Mouse (Mus musculus) neural tube, embryonic 13.5 days (tissue): ENCODE results near the gene Tulp1. TPM values are rescaled to one million over a fixed set of nuclear protein-coding genes. Genes with fewer than 3 reads are reported as not detected.
"Not testable (repeated sequence)": the region's sequence is repeated elsewhere in the genome, so short reads cannot be mapped to it uniquely, and the experiment has no call there.

ENCODE experiments used
- ATAC-seq: fragments of 200-750 bp; cut with Nextera tagmentation; 2 replicates; pipeline ENCODE4 v1.8.0; 2017; ENCODE audit warnings: low read depth, mild to moderate bottlenecking, moderate TSS enrichment, moderate library complexity
- H3K27ac ChIP-seq: fragments of 300-500 bp; sonication (generic); replicated peaks from 2 replicates; pipeline ENCODE4 v1.5.1; 2015; ENCODE audit warnings: moderate library complexity, mild to moderate bottlenecking, inconsistent platforms
- H3K27me3 ChIP-seq: fragments of 300-500 bp; sonication (generic); 2 replicates; pipeline ENCODE4 v1.6.1; 2015; ENCODE audit warnings: mild to moderate bottlenecking, inconsistent platforms
- H3K36me3 ChIP-seq: fragments of 300-500 bp; sonication (generic); 2 replicates; pipeline ENCODE4 v1.6.1; 2015; ENCODE audit warnings: mild to moderate bottlenecking, inconsistent platforms
- H3K4me1 ChIP-seq: fragments of 300-500 bp; sonication (generic); replicated peaks from 2 replicates; pipeline ENCODE4 v1.6.1; 2015; ENCODE audit warnings: inconsistent platforms
- H3K4me2 ChIP-seq: fragments of 300-500 bp; sonication (generic); 2 replicates; pipeline ENCODE4 v1.6.1; 2015; ENCODE audit warnings: inconsistent platforms, mild to moderate bottlenecking, moderate library complexity
- H3K4me3 ChIP-seq: fragments of 300-500 bp; sonication (generic); 2 replicates; pipeline ENCODE4 v1.5.1; 2015; ENCODE audit warnings: mild to moderate bottlenecking, inconsistent platforms
- H3K9ac ChIP-seq: fragments of 300-500 bp; sonication (generic); 2 replicates; pipeline ENCODE4 v1.6.1; 2015; ENCODE audit warnings: moderate library complexity, mild to moderate bottlenecking, inconsistent platforms
- H3K9me3 ChIP-seq: fragments of 300-500 bp; sonication (generic); 2 replicates; pipeline ENCODE4 v1.6.1; 2016; ENCODE audit warnings: inconsistent platforms
- WGBS: fragments of 180-500 bp; shearing (Covaris S2); methylation state at CpG from one replicate; pipeline ENCODE4 v1.1.7; 2015; 5-methylcytosine and 5-hydroxymethylcytosine counted together
- polyA plus RNA-seq: library from polyadenylated mRNA; unstranded; fragments of >200 nt; fragmentation: Nextera tagmentation; extraction: Ambion mirVana; gene quantifications from 2 replicates; pipeline ENCODE4 v1.2.1, GENCODE M21; 2015

The Tulp1 gene
- polyA plus RNA-seq, 1 experiment from 2014 or later = 2.8 TPM

DNA sequence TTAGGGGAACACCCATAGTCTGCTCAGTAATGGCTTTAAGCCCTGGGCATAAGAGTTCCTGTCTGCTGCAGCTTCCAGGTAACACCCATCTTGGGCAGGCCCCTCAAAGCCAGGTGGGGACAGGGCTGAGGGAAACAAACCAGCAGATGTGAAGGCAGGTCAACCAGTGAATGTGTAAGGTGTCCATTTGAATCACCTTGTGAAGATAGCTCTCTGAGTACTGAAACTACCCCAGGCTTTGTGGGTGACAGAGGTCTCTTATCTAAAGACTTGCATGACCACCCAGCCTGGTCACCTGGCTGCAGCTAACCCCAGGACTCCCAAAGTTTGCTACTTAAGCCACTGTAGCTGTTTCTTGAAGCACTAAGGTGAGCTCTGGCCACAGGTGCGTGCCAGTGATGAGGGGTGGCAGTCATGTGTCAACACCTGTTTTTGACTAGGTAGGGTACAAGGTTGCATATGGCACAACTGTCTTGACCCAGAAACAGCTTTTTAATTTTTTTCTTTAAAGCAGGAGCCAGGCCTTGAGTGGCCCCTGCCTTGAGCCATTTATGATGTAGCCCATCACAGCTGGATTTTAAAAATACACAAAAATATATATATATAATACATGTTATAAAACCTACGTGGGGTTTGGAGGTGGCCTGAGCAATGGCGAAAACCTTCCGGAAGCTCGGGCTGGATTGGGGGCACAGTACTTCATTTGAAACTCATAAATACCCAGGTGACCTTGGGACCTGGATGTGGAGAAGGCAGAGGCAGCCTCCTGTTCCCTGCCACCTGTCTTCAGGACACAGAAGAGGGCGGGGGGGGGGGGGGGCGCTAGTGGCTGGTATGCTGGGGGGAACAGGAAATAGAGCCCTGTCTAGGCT, 33.5 kb downstream of the Tulp1 start:
- Histone ChIP-seq H3K4me3 (no peak overlapping the region), H3K36me3 (peaks cover 23% of the 10 kb centered on the region), H3K4me1 (peaks cover 35% of the 10 kb centered on the region), H3K4me2 (no peak overlapping the region), H3K27me3 (no peaks in the 10 kb centered on the region), H3K9ac (no peak overlapping the region), H3K9me3 (no peaks in the 10 kb centered on the region), H3K27ac (no peak overlapping the region)
- 36% methylated on average over 7 of the region's 7 CpGs for WGBS
- no peak for ATAC-seq

DNA sequence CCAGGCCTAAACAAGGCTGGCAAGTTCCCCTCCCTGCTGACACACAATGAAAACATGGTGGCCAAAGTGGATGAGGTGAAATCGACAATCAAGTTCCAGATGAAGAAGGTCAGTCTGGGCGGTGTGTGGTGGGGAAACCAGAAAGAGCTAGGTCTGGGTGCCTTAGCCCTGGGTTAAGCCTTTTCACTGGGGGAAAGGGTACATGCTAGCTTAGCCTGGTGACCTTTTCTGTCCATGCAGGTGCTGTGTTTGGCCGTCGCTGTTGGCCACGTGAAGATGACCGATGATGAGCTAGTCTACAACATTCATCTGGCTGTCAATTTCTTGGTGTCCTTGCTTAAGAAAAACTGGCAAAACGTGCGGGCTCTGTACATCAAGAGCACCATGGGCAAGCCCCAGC, 34.4 kb downstream of the Tulp1 start:
- Histone ChIP-seq H3K4me1 (peaks cover 35% of the 10 kb centered on the region), H3K4me2 (0 out of 2 replicates have a peak overlapping the region, but pooled peaks have one; percentile 5), H3K36me3 (peaks cover 27% of the 10 kb centered on the region)
- not testable (repeated sequence) for ATAC-seq, H3K9ac ChIP-seq, H3K27ac ChIP-seq, H3K4me3 ChIP-seq, H3K9me3 ChIP-seq, H3K27me3 ChIP-seq
- WGBS = 67% methylated on average over 8 of the region's 8 CpGs

DNA sequence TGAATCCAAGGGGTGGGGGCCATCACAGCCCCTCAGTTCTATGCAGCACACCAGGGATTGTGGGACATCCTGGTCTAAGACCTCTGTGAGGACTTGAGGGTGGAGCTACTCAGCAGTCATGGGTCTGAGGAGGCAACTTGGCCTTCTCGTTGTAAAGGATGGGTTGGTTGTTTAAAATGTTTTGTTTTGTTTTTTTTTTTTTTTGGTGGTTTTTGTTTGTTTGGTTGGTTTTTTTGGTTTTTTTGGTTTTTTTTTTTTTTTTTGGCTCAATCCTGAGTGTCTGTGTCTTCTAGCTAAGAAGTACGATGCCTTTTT, 34.8 kb downstream of the Tulp1 start:
- no peak for ATAC-seq
- Histone ChIP-seq H3K36me3 (peaks cover 27% of the 10 kb centered on the region), H3K4me2 (peak overlapping the region; percentile 96), H3K27ac (no peak overlapping the region), H3K27me3 (no peaks in the 10 kb centered on the region), H3K4me1 (peaks cover 35% of the 10 kb centered on the region), H3K9me3 (no peaks in the 10 kb centered on the region), H3K9ac (peak overlapping the region; percentile 99), H3K4me3 (peak overlapping the region; percentile 94)
- WGBS = 55% methylated on average over 2 of the region's 2 CpGs

DNA sequence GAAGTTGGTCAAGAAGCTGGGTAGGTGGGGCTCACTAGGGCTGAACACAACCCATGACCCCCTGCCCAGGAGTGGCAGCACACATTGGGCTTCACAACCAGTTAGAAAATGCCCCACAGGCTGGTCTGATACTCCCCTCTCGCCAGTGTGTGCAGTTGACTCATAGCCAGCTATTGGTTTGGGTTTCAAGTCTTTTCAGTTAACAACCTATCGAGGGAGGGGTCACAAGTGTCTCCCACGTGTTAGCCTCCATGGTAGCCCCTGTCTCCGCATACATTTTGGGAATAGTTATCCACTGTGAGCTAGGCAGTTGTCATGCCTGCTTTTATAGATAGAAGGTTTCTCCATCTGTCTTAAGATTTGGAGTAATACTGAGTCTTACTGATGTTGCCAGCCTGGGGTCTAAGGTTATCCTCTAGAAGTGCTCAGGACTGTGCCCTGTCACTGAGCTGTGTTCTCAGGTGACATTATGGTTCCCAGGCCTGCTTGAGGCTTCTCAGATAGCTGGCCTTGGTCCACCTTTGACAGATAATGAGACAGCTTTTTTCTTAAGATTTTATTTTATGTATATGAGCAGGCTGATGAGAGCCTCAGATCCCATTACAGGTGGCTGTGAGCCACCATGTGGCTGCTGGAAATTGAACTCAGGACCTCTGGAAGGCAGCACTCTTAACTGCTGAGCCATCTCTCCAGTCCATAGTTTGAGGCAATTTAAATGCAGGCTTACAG, 35.4 kb downstream of the Tulp1 start:
- Histone ChIP-seq H3K27ac (no peak overlapping the region), H3K4me2 (peak overlapping the region; percentile 96), H3K36me3 (peaks cover 30% of the 10 kb centered on the region), H3K4me1 (peaks cover 35% of the 10 kb centered on the region), H3K9me3 (no peaks in the 10 kb centered on the region; the same call in 1 of the 2 replicates), H3K27me3 (no peaks in the 10 kb centered on the region), H3K9ac (peak overlapping the region; percentile 99), H3K4me3 (peak overlapping the region; percentile 94)
- WGBS = 9% methylated on average over 4 of the region's 4 CpGs
- ATAC-seq = no peak

DNA sequence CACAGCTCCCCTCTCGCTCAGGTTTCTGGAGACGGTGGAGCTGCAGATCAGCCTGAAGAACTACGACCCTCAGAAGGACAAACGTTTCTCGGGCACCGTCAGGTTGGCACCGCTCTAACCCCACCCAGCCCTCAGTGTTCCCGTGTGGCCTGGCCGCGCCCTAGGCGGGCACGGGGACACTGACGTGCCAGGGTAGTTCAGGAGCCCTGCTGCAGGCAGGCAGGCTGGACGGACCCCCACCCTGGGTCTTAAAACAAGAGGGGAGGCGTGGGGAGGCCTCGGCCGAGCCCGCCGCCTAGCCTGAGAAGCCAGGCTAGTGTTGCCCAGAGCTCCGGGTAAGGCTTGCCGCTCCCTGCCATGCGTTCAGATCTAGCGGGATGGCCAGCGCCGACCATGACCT, 36.1 kb downstream of the Tulp1 start:
- H3K9ac ChIP-seq = peak overlapping the region; percentile 99
- H3K4me3 ChIP-seq = peak overlapping the region; percentile 94
- no peaks in the 10 kb centered on the region; the same call in 1 of the 2 replicates for H3K9me3 ChIP-seq
- ATAC-seq = peak; percentile 45
- H3K36me3 ChIP-seq = peaks cover 37% of the 10 kb centered on the region
- H3K27me3 ChIP-seq = no peaks in the 10 kb centered on the region
- WGBS = under 1% methylated on average over 25 of the region's 25 CpGs
- H3K4me1 ChIP-seq = peaks cover 35% of the 10 kb centered on the region
- H3K27ac ChIP-seq = peak overlapping the region; percentile 96
- H3K4me2 ChIP-seq = peak overlapping the region; percentile 96

DNA sequence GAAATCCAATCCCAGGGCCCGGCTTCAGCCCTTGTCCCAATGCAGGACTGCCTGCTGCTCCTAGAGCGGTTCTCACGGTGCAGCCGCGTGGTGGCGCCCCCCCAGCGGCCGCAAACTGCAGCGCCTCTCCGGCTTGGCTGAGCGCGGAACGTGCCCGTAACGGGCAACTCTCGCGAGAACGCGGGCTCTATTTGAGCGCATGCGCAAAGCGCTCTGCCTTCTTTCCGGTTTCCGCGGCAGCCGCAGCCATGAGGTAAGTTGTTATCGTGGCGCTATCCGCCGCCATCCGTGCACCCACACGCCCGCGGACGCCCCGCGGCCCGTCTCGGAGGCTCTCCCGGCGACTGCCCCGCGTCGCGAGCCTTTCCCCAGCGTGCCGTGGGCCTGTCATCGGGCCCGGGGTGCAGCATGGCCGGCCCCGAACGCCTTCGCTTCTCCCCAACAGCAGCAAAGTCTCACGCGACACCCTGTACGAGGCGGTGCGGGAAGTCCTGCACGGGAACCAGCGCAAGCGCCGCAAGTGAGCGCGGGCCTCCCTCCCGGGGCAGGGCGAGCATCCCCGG, 36.6 kb downstream of the Tulp1 start, which contains the start of gene Rpl10a:
Gene Rpl10a, plus strand, starts transcription at position 106 of the 563 bp plus-strand sequence.
- no peaks in the 10 kb centered on the region for H3K27me3 ChIP-seq

DNA sequence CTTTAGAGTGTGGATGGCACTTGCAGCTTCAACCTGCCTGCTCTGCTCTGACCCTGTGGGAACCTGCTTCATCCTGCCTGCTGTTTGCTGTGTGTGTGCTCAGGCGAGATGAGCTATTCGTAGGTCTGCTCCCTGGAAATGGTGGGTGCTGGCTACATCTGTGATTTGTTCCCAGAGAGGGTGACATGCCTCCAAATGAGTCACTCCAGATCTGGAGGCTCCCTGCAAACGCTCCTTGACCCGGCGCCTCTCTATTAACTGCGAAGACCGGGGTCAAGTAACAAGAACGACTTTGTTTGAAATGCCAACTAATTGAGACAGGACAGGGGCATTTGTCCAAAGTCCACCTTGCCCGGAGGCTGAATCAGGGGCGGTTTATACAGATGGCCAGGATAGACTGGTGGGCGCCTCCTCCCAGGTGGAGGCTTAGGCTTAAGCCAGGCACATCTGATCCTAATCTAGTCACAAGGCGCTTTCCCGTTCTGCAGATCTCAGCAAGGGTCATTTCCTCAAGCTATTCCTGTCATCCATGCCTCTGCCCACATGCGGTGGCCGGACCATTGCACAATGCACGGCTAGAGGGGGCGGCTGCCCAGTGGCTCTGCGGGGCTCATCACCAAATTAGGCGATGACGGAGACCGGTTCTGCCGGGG, 37.2 kb downstream of the Tulp1 start:
- Histone ChIP-seq H3K27me3 (no peaks in the 10 kb centered on the region), H3K4me1 (peaks cover 28% of the 10 kb centered on the region), H3K9me3 (no peaks in the 10 kb centered on the region; the same call in 1 of the 2 replicates), H3K9ac (peak overlapping the region; percentile 84), H3K4me3 (peak overlapping the region; percentile 94), H3K36me3 (peaks cover 40% of the 10 kb centered on the region), H3K4me2 (peak overlapping the region; percentile 96), H3K27ac (peak overlapping the region; percentile 96)
- 9% methylated on average over 22 of the region's 22 CpGs for WGBS
- peak; percentile 73 for ATAC-seq

More for the DNA sequence above, 36.6 kb downstream of the Tulp1 start, which contains the start of gene Rpl10a:
- Histone ChIP-seq H3K4me3 (peak within 1 kb of the TSS; percentile 94), H3K9me3 (no peaks in the 10 kb centered on the region; the same call in 1 of the 2 replicates), H3K4me2 (peak within 1 kb of the TSS; percentile 96), H3K9ac (peak within 1 kb of the TSS; percentile 99), H3K4me1 (peaks cover 33% of the 10 kb centered on the region), H3K27ac (peak within 1 kb of the TSS; percentile 96), H3K36me3 (peaks cover 40% of the 10 kb centered on the region)
- under 1% methylated on average over 67 of the region's 67 CpGs for WGBS
- peak; percentile 88 for ATAC-seq

DNA sequence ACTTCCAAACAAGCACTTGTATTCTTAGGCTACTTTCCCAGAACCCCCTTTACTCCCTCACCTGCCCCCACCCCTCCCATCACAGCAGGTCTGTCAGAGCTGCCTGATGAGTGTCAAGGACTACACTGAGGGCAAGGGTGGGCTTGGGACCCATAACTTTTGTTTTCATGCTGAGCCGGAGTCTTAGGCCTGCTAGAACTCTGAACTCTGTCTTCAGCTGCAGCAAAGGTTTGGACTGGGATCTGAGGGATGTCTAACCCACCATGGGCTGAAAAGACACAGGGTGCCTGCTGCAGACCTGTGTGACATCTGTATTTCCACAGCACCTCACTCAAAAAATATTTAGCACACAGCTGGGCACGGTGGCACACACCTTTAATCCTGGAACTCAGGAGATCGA, 38.1 kb downstream of the Tulp1 start:
- ATAC-seq = no peak
- 85% methylated on average over 3 of the region's 3 CpGs for WGBS
- no peaks in the 10 kb centered on the region; the same call in 1 of the 2 replicates for H3K9me3 ChIP-seq
- H3K9ac ChIP-seq = peak overlapping the region; percentile 84
- H3K4me3 ChIP-seq = no peak overlapping the region
- H3K27me3 ChIP-seq = no peaks in the 10 kb centered on the region
- H3K36me3 ChIP-seq = peaks cover 40% of the 10 kb centered on the region
- H3K27ac ChIP-seq = no peak overlapping the region; the same call in 1 of the 2 replicates
- H3K4me2 ChIP-seq = no peak overlapping the region
- H3K4me1 ChIP-seq = peaks cover 28% of the 10 kb centered on the region

DNA sequence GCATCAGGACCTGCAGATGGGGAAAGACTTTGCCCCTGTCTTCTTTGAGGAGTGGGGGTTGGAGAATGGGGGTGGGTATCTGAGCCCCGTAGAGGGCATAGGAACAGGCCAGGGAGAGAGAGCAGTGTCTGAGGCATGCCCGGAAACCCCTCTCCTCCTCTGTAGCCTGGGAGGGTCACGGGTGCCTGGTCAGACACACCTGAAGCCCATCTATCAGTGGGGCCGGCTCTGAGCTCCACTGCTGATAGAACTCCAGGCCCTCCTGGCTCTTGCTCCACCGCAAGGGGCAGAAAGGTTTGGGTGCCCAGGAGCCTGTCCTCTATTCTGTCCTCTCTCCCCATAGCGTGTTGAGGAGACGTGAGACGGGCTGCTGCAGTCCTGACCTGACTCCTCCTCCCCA, 39.3 kb downstream of the Tulp1 start:
- no peak overlapping the region for H3K27ac ChIP-seq
- WGBS = 92% methylated on average over 8 of the region's 8 CpGs
- peaks cover 39% of the 10 kb centered on the region for H3K36me3 ChIP-seq
- peaks cover 23% of the 10 kb centered on the region for H3K4me1 ChIP-seq
- H3K4me2 ChIP-seq = no peak overlapping the region
- H3K4me3 ChIP-seq = no peak overlapping the region
- no peaks in the 10 kb centered on the region; the same call in 1 of the 2 replicates for H3K9me3 ChIP-seq
- no peak overlapping the region for H3K9ac ChIP-seq
- no peak for ATAC-seq
- H3K27me3 ChIP-seq = no peaks in the 10 kb centered on the region

DNA sequence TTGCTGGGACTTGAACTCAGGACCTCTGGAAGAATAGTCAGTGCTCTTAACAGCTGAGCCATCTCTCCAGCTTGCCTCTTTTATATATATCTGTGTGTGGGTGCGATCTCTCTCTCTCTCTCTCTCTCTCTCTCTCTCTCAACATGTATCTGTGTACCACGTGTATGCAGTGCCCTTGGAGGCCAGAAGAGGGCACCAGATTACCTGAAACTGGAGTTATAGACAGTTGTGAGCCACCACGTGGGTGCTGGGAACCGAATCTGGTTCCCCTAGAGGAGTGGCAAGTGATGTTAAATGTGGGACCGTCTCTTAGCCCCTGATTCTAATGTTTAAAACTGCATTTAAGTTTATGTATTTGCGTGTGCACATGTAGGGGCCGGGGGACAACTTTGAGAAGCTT, 40.6 kb downstream of the Tulp1 start:
- H3K4me3 ChIP-seq, ATAC-seq, H3K9ac ChIP-seq, H3K27ac ChIP-seq, H3K4me2 ChIP-seq, H3K9me3 ChIP-seq, H3K27me3 ChIP-seq: not testable (repeated sequence)
- Histone ChIP-seq H3K36me3 (peaks cover 38% of the 10 kb centered on the region), H3K4me1 (peaks cover 14% of the 10 kb centered on the region)
- WGBS = 97% methylated on average over 7 of the region's 7 CpGs

DNA sequence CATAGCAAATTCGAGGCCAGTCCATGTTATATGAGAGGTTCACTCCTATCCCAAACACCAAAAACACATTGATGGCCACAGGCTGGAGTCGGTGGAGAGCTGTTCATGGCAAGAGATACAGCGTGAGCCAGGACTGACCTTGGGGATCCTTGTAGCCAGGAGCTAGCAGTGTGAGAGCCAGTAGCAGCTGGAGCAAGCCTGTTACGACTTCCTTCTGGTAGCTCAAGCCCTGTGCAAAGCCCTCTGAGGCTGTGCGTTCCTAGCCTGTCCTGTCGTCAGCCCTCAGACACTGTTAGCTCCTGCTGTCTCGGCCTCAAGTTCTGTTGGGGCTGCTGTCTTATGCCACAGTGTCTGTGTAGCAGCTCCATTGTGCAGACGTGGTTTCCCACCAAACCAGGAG, 41.2 kb downstream of the Tulp1 start:
- H3K4me3 ChIP-seq = no peak overlapping the region
- no peaks in the 10 kb centered on the region for H3K27me3 ChIP-seq
- peaks cover 10% of the 10 kb centered on the region for H3K4me1 ChIP-seq
- H3K9ac ChIP-seq = no peak overlapping the region
- no peak for ATAC-seq
- 95% methylated on average over 8 of the region's 8 CpGs for WGBS
- no peaks in the 10 kb centered on the region; the same call in 1 of the 2 replicates for H3K9me3 ChIP-seq
- H3K36me3 ChIP-seq = peaks cover 42% of the 10 kb centered on the region
- H3K4me2 ChIP-seq = no peak overlapping the region
- no peak overlapping the region for H3K27ac ChIP-seq
